Mouse (Mus musculus) B cell, adult 2 months (primary cell): Measurements from ENCODE around the gene C130032M10Rik.

Experiments
- DNase-seq, 2 experiments: peaks; one replicate each; pipeline ENCODE4 v3.0.0; 2022

The C130032M10Rik gene

DNA sequence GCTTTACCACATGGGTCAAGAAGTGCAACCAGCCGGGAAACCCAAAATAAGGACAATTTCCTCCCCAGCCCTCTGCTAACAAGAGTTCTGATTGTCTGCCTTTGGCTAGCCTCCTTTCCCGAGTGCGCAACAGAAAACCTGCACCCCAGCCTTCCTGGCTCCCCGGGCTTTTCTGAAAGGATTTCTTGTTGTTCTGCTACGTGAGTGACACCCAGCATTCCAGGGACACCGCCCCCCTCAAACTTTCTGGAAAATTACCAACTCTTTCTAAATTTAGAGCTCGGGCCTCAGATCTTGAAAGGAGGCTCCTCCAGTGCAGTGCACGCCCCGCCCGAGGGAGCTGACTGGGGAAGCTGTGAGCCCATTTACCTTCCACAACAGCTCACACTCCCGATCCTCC, at the start of gene C130032M10Rik:
Gene C130032M10Rik (plus strand): TSS at position 334 of the 400 bp plus-strand sequence.
- no peak for DNase-seq

DNA sequence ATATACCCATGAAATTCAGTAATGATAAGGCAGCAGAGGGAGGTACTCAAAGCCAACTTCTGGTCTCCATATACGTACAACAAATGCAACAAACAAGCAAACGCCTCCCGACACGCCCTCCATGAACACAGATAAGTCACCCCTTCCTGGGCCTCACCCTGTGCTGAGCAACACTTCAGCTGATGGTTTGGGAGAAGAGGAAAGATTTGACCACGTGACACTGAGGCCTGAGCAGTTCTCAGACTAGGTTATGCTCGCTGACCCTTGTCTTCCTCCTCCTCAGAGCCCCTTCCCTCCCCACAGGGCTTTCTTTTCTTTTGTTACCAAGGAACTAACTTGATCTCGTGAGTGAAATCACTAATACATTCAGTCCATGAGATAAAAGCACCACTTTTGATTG, 48.6 kb upstream of the C130032M10Rik start:
- no peak for DNase-seq

DNA sequence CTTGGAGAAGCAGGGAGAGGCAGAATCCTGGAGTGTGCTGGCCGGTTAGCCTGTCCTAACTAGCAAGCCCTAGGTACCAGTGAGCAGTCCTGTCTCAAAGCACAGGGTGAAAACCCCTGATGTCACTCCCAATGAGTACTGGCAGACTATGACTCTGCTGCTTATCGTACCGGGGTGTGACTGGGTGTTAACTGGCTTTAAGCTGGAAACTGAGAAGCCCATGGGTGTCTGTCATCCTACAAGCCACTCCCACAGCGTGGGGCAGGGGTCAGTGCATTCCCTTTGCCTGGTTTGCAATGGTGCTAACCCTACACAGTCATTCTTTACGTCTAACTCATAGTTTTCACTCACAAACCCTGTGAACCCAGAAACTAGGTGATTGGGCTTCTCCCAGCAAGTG, 47.3 kb upstream of the C130032M10Rik start:
- DNase-seq, result no peak

DNA sequence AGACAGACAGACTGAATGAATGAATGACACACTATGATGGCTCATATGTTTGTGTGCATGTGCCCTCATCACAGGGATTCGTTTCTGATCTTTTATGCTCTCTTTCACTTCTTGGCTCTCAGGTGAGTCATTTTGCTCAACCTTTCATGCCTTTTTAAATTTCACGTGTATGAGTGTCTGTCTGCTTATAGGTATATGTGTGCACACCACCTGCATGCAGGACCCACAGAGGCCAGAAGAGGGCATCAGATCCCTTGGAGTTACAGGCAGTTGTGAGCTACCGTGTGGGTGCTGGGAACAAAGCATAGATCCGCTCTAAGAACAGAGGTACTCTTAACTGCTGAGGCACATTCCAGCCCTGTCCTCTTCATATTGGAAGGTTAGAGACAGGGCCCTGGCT, 46.8 kb upstream of the C130032M10Rik start:
- DNase-seq, result no peak

DNA sequence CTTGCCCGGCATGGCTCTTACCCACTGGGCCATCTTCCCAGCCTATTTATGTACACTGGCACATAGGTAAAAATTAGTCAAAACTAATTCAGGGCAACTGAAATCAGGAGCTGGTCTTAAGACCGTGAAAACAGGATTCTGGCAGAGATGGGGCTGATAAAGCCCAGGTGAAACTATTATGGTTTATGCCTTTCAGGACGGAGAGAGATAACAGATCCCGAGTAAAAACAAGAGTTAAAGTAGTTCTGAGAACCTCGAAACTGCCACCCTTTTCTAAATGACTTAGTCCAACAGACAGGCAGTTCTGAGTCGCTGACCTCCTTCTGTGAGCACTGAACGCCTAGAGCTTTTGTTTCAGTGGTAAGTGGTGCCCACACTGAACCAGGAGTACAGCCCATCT, 43.6 kb upstream of the C130032M10Rik start:
- no peak for DNase-seq

DNA sequence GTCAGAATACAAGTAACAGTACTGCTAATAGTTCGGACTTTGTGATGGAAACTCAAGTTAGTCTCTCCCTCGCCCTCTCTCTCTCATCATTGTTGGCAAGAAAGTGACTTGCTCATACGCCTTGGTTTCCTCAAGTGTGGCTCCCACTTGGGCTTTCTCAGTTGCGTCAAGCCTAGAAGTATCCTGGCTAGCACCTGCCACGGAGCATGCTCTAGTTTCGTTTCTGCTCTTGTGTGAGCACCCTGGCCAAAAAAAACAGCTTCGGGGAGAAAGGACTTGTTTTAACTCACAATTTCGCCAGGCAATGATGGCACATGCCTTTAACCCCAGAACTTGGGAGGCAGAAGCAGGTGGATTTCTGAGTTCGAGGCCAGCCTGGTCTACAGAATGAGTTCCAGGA, 38.5 kb upstream of the C130032M10Rik start:
- no peak for DNase-seq

DNA sequence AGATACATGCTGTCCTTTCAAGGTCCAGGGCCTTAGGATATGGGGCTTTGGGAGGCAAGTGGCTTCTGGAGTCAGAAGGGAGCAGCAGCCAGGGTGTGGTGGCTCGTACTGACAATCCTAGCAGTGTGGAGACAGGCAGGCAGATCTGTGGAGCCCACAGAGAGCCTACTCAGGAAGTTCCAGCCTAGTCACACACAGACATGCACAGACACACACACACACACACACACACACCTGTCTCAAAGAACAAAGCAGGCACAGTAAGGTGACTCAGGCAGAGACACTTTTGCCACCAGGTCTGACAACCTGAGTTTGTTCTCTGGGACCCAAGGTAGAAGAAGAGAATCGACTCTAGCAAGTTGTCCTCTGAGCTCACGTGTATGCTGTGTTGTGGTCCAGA, 34.6 kb upstream of the C130032M10Rik start:
- DNase-seq, result no peak

DNA sequence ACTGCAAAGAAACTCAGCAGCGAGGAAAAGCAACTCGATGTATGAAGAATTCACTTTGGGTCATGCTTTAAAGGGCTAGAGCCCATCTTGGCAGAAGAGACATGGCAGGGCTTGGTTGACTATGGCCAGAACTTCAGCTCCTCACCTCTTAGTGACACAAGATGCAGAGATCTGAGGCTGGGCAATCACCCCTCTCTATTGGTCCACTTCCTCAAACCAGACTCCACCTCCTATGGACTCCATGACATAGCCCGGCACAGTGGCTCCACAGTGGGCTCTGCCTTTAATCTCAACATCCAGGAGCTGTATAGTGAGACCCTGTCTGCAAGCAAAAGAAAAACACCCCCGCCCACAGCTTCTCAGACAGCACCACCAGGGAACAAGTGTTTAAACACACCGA, 30.7 kb upstream of the C130032M10Rik start:
- no peak for DNase-seq

DNA sequence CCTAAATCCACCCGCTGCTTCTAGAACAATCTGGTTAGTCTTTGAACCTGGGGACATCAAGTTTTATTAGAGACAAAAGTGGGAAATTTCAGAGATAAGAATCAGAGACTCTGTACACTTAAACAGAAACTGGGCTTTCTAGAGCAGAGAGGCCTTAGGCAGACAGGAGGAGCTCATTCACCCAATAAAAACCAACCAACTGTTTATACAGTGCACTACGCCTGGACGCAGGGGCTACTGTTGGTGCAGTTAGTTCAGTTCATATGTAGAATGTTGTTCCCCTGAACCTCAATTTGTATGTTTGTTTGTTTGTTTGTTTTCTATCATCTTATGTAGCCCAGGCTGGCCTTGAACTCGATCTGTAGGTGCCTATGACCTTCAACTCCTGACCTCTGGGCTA, 28.7 kb upstream of the C130032M10Rik start:
- DNase-seq, result no peak

DNA sequence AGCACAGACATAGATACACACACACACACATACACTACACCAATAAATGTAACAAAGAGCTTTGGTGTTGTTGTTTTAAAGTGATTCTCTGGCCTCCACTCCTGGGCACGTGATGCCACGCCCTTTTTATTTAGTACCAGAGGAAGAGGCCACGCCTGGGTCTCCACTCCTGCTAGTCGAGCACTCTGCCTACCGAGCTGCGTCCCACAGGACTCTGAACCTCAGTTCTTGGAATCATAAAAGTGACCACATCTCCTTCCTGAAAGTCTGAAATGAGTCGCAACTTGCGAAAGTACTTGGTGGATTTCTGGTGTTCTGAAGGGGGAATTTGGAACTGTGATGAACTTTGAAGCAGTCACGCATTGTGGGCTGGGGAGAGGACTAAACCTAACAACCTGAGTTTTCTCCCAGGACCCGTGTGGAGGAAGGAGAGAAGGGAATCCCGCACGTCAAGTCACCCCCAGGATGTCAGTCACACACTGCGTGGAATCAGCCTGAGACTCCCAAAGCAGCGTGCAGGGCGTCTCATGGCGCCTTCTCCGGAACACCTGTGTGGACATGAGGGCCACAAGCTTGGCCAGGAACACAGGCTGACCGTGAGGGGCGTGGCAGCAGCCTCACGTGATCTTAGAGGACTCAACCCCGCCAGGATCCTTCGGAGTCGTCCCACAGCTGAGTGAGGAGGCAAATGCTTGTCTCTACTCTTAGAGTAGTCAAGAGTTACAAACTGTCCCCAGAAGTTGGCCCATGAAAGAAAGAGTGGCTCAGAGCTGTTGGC, 27.8 kb upstream of the C130032M10Rik start:
- DNase-seq, result no peak

DNA sequence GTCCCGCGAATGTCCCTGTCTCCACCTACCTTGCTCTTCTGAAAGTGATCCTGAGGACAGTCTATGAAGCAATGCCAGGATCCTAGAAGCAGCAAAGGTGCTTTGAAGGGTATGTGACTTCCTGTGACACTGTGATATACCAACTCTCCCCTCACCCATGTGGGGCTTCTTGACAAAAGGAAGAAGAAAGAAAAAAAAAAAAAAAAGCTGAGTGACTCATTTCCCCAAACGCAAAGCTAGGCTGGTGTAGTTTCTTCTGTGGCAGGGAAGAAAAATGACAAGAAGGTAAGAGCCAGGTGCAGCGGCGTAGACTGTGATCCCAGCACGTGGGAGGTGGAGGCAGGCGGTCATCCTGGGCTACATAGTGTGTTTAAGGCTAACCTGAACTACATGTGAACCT, 19.0 kb upstream of the C130032M10Rik start:
- no peak for DNase-seq

DNA sequence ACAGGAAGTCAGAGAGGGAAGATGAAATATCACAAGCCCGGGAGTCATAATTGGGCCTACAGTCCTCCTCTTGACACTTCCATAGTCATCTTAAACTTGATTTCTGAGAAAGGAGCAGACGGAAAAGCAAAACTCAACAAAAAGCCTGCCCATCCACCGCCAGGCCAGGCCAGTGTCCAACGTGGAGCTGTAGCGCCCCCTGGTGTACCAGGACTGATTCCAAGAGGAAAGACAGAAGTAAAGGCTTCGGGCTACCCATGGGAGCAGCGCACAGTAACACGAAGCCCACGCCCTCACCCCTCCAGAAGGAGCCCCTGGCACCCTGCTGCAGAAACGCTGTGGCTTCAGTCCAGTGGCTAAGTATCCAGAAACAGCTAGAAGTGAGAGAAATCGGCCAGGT, 17.3 kb upstream of the C130032M10Rik start:
- peak; percentile 64 to 67 for DNase-seq

DNA sequence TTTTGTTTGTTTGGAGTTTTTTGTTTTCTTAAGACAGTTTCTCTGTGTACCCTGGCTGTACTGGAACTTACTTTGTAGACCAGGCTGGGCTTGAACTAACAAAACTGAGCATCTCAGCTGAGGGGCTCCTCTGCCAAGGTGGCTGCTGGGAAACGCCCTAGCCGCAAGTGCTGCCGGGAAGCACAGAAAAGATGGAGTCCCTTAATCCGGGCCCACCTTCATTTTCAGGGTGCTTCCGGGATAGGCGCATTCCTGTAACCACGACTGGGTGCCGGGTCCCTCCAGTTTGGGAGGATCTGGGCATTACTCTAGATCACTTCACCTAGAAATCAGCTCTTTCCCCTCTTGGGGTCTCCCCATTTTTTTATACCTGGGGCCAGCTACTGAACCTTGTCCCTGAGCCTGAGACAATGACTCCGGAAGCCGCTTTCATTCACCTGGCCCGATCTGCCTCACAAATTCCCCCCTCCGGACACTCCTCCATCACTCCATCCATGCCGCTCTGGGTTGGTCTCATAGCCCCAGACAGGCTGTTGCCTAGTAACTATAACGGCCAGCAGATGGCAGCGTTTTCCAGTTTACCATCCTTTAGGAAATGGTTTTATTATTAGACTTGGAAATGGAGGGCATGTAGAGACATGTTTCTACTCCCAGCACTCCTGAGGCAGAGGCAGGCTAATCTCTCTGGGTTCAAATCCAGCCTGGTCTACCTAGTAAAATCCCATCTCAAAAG, 15.5 kb upstream of the C130032M10Rik start:
- DNase-seq, result peak; percentile 7 to 10

DNA sequence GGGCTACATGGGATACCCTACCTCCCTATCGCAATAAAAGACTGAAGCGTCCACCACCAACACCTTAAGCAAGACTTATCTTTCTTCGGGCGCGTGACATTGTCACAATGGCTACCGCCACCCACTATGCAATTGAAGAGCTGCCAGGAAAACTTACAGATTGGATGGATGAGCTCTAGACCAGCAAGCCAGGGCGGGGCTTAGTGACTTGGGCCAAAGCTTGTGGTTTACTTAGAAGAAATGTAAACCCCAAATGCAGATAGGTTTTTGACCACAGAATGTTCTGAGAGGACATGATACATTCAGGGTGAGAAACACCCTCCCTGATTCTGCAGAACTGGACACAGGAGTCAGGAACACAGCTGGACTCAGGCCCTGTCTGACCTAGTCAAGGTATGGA, 14.4 kb upstream of the C130032M10Rik start:
- DNase-seq, result no peak

DNA sequence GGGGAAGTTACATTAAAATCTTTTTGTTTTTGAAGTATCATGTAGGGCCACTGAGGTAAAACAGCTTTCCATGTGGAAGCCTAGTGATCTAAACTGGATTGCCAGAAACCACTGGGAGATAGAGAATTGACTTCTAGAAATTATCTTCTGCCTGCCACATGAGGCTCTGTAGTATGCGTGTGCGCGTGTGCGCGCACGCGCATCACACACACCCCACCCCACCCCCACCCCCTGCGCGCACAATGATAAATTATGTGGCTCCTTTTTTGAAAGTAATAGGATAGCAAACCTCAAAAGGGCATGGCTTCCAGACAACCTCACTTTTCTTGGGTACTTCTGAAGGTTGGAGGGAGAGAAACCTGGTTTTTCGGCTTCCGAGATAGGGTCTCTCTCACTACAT, 13.6 kb upstream of the C130032M10Rik start:
- DNase-seq, result no peak

DNA sequence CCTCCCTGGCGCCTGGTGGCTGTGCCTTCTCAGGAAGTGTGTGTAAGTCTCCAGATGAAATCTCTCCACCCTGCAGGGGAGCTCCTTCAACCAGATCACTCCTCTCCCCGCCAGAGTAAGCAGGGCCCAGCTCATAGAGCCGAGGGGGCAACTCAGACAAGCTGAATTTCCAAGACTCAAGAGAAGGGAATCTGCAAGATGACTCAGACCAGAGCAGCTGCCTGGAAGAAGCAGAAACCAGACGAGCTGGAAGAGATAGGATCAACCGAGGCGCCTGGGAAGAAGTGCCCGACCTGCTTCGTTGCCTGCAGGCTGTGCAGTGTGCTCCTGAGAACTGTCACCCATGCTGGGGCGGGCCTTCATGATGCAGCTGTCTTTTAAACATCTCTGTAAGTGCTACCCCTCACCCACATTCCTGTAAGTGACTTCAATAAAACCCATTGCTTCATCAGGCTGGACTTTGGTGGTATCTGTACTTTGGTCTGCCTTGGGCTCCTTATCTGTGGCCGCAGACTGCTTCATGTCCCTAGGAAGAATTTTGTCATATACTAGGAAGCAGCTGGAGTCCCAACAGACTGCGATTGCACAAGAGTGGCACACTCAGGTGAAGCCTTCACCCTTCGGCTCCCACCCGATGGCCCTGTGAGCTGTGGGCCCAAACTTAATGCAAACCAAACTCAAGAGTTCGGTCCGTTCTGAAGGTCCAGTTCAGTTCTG, 12.6 kb upstream of the C130032M10Rik start:
- DNase-seq, result no peak

DNA sequence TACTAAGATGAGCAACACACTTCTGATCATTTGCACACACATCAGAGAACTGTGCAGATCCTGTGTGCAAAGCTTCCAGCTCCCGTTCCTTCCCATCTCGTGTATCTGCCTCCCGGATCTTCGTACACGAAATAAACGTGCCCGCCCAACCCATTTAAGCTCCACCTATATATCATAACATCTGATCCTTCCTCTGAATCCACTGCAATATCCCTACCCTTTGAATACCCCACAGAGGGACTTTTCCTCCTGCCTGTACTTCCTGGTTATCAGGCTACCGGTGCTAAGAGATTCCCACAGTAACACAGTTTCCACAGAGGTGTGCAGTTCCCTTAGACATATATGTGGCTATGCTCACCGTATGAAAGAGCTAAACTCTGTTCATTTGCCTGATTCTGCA, 10.7 kb upstream of the C130032M10Rik start, which contains the start of gene Ccr4:
Gene Ccr4 (minus strand): TSS at position 101 of the 400 bp plus-strand sequence.
- no peak for DNase-seq

DNA sequence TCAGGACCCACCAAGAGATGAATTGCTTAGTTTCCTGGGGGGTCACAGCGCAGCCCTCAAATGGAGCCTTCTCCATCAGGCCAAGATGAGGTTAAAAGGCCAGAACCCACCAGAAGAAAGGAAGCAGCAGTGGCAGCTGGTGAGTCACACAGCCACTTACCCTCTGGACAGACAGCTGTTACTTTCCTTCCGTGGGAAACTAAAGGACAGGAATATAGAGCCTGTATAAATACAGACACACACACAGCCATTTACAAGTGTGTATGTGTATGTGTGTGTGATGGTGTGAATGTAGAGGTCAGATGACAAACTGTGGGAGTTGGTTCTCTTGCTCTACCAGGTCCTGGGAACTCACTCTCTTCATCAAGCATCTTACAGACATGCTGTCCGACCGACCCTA, 8.9 kb upstream of the C130032M10Rik start:
- no peak for DNase-seq

DNA sequence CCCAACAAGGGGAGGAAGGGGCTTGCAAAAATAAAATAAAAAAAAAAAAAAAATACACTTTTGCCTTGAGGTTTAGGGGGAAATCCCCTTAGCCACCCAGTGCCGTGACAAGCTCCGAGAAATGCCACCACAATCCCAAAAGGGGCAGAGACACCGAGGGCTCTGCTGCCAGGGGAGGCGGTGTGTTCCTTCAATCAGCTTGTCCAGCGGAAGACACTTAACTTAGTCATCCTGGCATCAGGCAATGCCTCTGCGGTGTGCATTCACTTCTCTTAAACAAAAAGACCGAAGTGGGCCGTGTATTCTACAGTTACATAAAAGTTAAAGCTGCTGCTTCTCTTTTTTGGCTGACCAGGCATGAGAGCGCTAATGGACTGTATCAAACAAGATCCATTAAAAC, 8.1 kb upstream of the C130032M10Rik start:
- DNase-seq, result no peak

DNA sequence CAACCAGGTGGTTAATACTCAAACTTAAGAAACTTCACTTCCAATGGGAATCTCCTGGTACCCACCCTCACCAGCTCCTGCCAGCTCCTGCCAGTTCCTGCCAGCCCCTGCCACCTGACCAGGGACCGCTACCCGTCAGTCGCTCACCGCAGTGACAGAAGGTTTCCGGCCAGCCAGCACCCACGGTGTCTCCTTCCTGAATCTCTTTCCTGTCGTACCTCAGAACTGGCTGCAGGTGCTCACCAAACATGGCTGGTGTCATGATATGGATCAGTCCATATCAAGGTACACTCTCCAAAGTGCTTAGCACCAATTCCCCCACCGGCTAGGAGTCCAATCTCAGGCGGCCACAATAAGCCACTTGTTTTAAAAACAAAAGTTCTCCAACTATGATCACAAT, 5.7 kb upstream of the C130032M10Rik start:
- DNase-seq, result no peak

DNA sequence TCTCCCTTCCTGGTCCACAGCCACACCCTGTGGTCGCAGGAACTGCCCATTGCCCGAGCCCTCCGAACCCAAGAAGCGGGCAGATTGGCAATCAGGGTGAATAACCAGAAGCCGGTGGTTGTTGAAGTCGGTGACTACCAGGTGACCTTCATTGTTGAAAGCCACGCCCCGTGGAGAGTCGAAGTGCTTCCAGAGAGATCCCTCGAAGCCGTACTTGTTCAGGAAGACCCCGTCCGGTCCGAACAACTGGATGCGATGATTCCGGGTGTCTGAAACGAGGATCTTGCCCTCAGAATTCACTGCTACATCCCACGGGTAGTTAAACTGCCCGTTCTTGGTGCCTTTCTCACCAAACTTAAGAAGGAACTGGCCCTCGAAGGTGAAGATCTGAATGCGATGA, 2.7 kb upstream of the C130032M10Rik start:
- DNase-seq, result no peak

DNA sequence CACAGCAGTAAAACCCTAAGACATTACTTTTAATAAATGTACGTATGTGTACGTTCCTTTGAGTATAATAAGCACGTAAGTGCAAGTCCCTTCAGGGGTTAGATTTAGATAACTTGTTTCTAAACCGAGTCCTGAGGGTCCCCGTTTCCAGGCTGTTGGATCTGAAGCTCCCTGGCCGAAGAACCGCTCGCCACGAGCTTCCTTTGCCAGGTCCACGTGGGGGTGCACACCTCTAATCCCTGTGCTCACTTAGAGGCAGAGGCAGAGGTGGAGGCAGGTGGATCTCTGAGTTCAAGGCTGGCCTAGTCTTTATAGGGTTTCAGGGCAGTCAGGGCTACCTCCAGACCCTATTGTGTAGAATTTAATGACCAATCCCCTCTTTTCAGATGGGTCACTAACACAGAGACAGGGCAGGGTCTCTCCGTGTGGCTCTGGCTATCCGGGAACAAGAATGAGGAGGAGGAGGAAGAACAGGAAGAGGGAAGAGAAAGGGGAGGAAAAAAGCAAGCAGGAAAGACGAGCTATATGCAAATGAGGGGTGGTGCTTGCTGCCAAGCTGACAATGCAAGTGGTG, 2.5 kb downstream of the C130032M10Rik start:
- no peak for DNase-seq

DNA sequence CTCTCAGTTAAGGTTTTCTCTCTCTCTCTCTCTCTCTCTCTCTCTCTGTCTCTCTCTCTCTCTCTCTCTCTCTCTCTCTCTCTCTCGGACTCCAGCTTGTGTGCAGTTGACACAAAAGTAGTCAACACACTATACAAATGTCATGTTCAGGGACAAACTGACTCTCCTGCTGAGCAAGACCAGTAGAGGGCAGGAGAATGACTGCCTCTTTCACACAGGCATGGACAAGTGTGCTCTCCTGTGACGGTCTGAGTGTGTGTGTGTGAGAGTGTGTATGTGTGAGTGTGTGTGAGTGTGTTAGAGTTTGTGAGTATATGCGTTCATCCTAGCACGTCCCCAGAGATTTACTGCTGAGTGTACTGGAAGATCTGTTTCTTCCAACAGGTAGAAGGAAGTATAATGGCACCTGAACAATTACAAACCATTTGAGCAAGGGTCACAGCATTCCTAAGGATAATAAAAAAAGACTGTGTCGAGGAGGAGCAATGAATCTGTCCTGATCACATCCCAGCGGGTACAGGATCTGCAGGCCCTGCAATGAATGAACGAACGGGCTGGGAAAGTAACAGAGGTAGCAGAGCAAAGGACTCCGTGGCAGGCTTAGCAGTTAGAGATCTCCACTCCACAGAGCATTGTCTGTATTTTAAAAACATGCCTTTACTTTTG, 3.4 kb downstream of the C130032M10Rik start:
- DNase-seq, result no peak
